Mouse (Mus musculus) hindbrain, embryonic 13.5 days (tissue): ENCODE results near the gene Nmnat3. TPM values are rescaled to one million over a fixed set of nuclear protein-coding genes. Genes with fewer than 3 reads are reported as not detected.

Source experiments
- ATAC-seq: fragments of 200-750 bp; cut with Nextera tagmentation; 2 replicates; pipeline ENCODE4 v1.8.0; 2017; ENCODE audit warnings: moderate TSS enrichment; ENCODE audit not compliant: low FRiP score
- H3K27ac ChIP-seq: fragments of 300-500 bp; sonication (generic); 2 replicates; pipeline ENCODE4 v1.5.1; 2015; ENCODE audit warnings: inconsistent platforms, mild to moderate bottlenecking, moderate library complexity
- H3K27me3 ChIP-seq: fragments of 300-500 bp; sonication (generic); 2 replicates; pipeline ENCODE4 v1.6.1; 2015; ENCODE audit warnings: mild to moderate bottlenecking, inconsistent platforms
- H3K36me3 ChIP-seq: fragments of 300-500 bp; sonication (generic); 2 replicates; pipeline ENCODE4 v1.6.1; 2015; ENCODE audit warnings: mild to moderate bottlenecking, inconsistent platforms
- H3K4me1 ChIP-seq: fragments of 300-500 bp; sonication (generic); replicated peaks from 2 replicates; pipeline ENCODE4 v1.6.1; 2015; ENCODE audit warnings: inconsistent platforms
- H3K4me2 ChIP-seq: fragments of 300-500 bp; sonication (generic); 2 replicates; pipeline ENCODE4 v1.6.1; 2015; ENCODE audit warnings: inconsistent platforms, mild to moderate bottlenecking, moderate library complexity
- H3K4me3 ChIP-seq: fragments of 300-500 bp; sonication (generic); 2 replicates; pipeline ENCODE4 v1.5.1; 2015; ENCODE audit warnings: mild to moderate bottlenecking, inconsistent platforms
- H3K9ac ChIP-seq: fragments of 300-500 bp; sonication (generic); 2 replicates; pipeline ENCODE4 v1.6.1; 2015; ENCODE audit warnings: mild to moderate bottlenecking, inconsistent platforms
- H3K9me3 ChIP-seq: fragments of 300-500 bp; sonication (generic); 2 replicates; pipeline ENCODE4 v1.6.1; 2016; ENCODE audit warnings: inconsistent platforms
- WGBS: fragments of 180-500 bp; shearing (Covaris S2); methylation state at CpG from one replicate; pipeline ENCODE4 v1.1.7; 2015; 5-methylcytosine and 5-hydroxymethylcytosine counted together
- polyA plus RNA-seq: library from polyadenylated mRNA; unstranded; fragments of >200 nt; fragmentation: Nextera tagmentation; extraction: Ambion mirVana; gene quantifications from 2 replicates; pipeline ENCODE4 v1.2.1, GENCODE M21; 2015

The Nmnat3 gene
- polyA plus RNA-seq, 1 experiment from 2014 or later = 1.4 TPM

- no peak for ATAC-seq
Observed at GRCm38 (mm10) chr9:98415427-98415826, 128.2 kb downstream of the Nmnat3 start.

GRCm38 (mm10) chr9:98417919-98418318 is 130.7 kb downstream of the Nmnat3 start:
- no peak for ATAC-seq

More at GRCm38 (mm10) chr9:98415427-98415826, 128.2 kb downstream of the Nmnat3 start:
- Histone ChIP-seq H3K9me3 (no peaks in the 10 kb centered on the region), H3K4me3 (no peak overlapping the region), H3K4me2 (no peak overlapping the region), H3K27me3 (peaks cover 10% of the 10 kb centered on the region; the same call in 1 of the 2 replicates), H3K36me3 (no peaks in the 10 kb centered on the region), H3K9ac (no peak overlapping the region), H3K27ac (no peak overlapping the region), H3K4me1 (no peaks in the 10 kb centered on the region)
- 86% methylated on average over 4 of the region's 4 CpGs for WGBS

GRCm38 (mm10) chr9:98418346-98418745 is 131.1 kb downstream of the Nmnat3 start:
- H3K4me1 ChIP-seq = no peaks in the 10 kb centered on the region
- ATAC-seq = no peak
- 95% methylated on average over 3 of the region's 3 CpGs for WGBS
- H3K9ac ChIP-seq = no peak overlapping the region
- no peaks in the 10 kb centered on the region for H3K9me3 ChIP-seq
- H3K27ac ChIP-seq = no peak overlapping the region
- no peak overlapping the region for H3K4me3 ChIP-seq
- H3K4me2 ChIP-seq = no peak overlapping the region
- no peaks in the 10 kb centered on the region for H3K36me3 ChIP-seq
- peaks cover 29% of the 10 kb centered on the region for H3K27me3 ChIP-seq

More at GRCm38 (mm10) chr9:98417919-98418318, 130.7 kb downstream of the Nmnat3 start:
- no peaks in the 10 kb centered on the region for H3K4me1 ChIP-seq
- H3K4me3 ChIP-seq = no peak overlapping the region
- H3K9ac ChIP-seq = no peak overlapping the region
- 46% methylated on average over 7 of the region's 7 CpGs for WGBS
- peaks cover 25% of the 10 kb centered on the region for H3K27me3 ChIP-seq
- no peak overlapping the region for H3K4me2 ChIP-seq
- no peaks in the 10 kb centered on the region for H3K9me3 ChIP-seq
- H3K36me3 ChIP-seq = no peaks in the 10 kb centered on the region
- H3K27ac ChIP-seq = no peak overlapping the region

- WGBS = 85% methylated on average over 1 of the region's 1 CpGs
- Histone ChIP-seq H3K9ac (no peak overlapping the region), H3K27me3 (peaks cover 39% of the 10 kb centered on the region), H3K4me1 (peaks cover 23% of the 10 kb centered on the region), H3K27ac (no peak overlapping the region), H3K4me3 (no peak overlapping the region), H3K9me3 (no peaks in the 10 kb centered on the region), H3K36me3 (no peaks in the 10 kb centered on the region), H3K4me2 (no peak overlapping the region)
- no peak for ATAC-seq
Observed at GRCm38 (mm10) chr9:98420666-98421065, 133.4 kb downstream of the Nmnat3 start.

GRCm38 (mm10) chr9:98421903-98422302 is 134.7 kb downstream of the Nmnat3 start:
- H3K9me3 ChIP-seq = no peaks in the 10 kb centered on the region
- WGBS = 59% methylated on average over 3 of the region's 3 CpGs
- H3K27ac ChIP-seq = no peak overlapping the region
- H3K4me2 ChIP-seq = no peak overlapping the region
- no peak for ATAC-seq
- no peak overlapping the region for H3K4me3 ChIP-seq
- no peaks in the 10 kb centered on the region for H3K36me3 ChIP-seq
- peaks cover 44% of the 10 kb centered on the region for H3K27me3 ChIP-seq
- peaks cover 33% of the 10 kb centered on the region for H3K4me1 ChIP-seq
- no peak overlapping the region for H3K9ac ChIP-seq

GRCm38 (mm10) chr9:98422656-98423055 is 135.4 kb downstream of the Nmnat3 start, which contains the start of gene Rbp1:
Gene Rbp1 (plus strand): TSS chr9:98422961.
- 86% methylated on average over 5 of the region's 5 CpGs for WGBS
- H3K9ac ChIP-seq = no peak within 1 kb of the TSS

GRCm38 (mm10) chr9:98423691-98424090 is 136.5 kb downstream of the Nmnat3 start:
- peaks cover 48% of the 10 kb centered on the region for H3K4me1 ChIP-seq
- H3K4me2 ChIP-seq = peak overlapping the region; percentile 82
- no peak overlapping the region; the same call in 1 of the 2 replicates for H3K4me3 ChIP-seq
- H3K27ac ChIP-seq = no peak overlapping the region
- no peaks in the 10 kb centered on the region for H3K36me3 ChIP-seq
- peaks cover 53% of the 10 kb centered on the region for H3K27me3 ChIP-seq
- no peak for ATAC-seq
- H3K9ac ChIP-seq = no peak overlapping the region
- H3K9me3 ChIP-seq = no peaks in the 10 kb centered on the region
- 9% methylated on average over 4 of the region's 4 CpGs for WGBS

More at GRCm38 (mm10) chr9:98422656-98423055, 135.4 kb downstream of the Nmnat3 start, which contains the start of gene Rbp1:
- ATAC-seq = no peak
- Histone ChIP-seq H3K27me3 (peaks cover 51% of the 10 kb centered on the region), H3K27ac (no peak within 1 kb of the TSS), H3K4me2 (peak within 1 kb of the TSS; percentile 82), H3K4me3 (no peak within 1 kb of the TSS), H3K36me3 (no peaks in the 10 kb centered on the region), H3K9me3 (no peaks in the 10 kb centered on the region), H3K4me1 (peaks cover 41% of the 10 kb centered on the region)

GRCm38 (mm10) chr9:98424291-98424690 is 137.1 kb downstream of the Nmnat3 start:
- WGBS = 3% methylated on average over 8 of the region's 8 CpGs
- peak overlapping the region; percentile 55; the same call in 1 of the 2 replicates for H3K27ac ChIP-seq
- peaks cover 54% of the 10 kb centered on the region for H3K4me1 ChIP-seq
- peak overlapping the region; percentile 52 for H3K4me3 ChIP-seq
- H3K9ac ChIP-seq = peak overlapping the region; percentile 80
- peak overlapping the region; percentile 82 for H3K4me2 ChIP-seq
- no peak for ATAC-seq
- H3K27me3 ChIP-seq = peaks cover 54% of the 10 kb centered on the region
- no peaks in the 10 kb centered on the region for H3K36me3 ChIP-seq
- no peaks in the 10 kb centered on the region for H3K9me3 ChIP-seq

GRCm38 (mm10) chr9:98424725-98425210 is 137.5 kb downstream of the Nmnat3 start:
- WGBS = under 1% methylated on average over 42 of the region's 42 CpGs
- ATAC-seq = peak; percentile 65
- peak overlapping the region; percentile 80 for H3K9ac ChIP-seq
- H3K4me3 ChIP-seq = peak overlapping the region; percentile 52
- H3K4me2 ChIP-seq = peak overlapping the region; percentile 82
- H3K27ac ChIP-seq = peak overlapping the region; percentile 55
- no peaks in the 10 kb centered on the region for H3K9me3 ChIP-seq
- peaks cover 53% of the 10 kb centered on the region for H3K27me3 ChIP-seq
- no peaks in the 10 kb centered on the region for H3K36me3 ChIP-seq
- peaks cover 59% of the 10 kb centered on the region for H3K4me1 ChIP-seq

GRCm38 (mm10) chr9:98425351-98425880 is 138.2 kb downstream of the Nmnat3 start:
- Histone ChIP-seq H3K4me3 (peak overlapping the region; percentile 52), H3K4me2 (peak overlapping the region; percentile 82), H3K36me3 (no peaks in the 10 kb centered on the region), H3K4me1 (peaks cover 62% of the 10 kb centered on the region), H3K9ac (peak overlapping the region; percentile 39), H3K27ac (0 out of 2 replicates have a peak overlapping the region, but pooled peaks have one; percentile 55), H3K9me3 (no peaks in the 10 kb centered on the region), H3K27me3 (peaks cover 53% of the 10 kb centered on the region)
- WGBS = 7% methylated on average over 19 of the region's 19 CpGs
- ATAC-seq = no peak

- no peak for ATAC-seq
- H3K9me3 ChIP-seq = no peaks in the 10 kb centered on the region
- peaks cover 48% of the 10 kb centered on the region for H3K27me3 ChIP-seq
- peak overlapping the region; percentile 82 for H3K4me2 ChIP-seq
- no peak overlapping the region for H3K4me3 ChIP-seq
- H3K9ac ChIP-seq = no peak overlapping the region
- H3K36me3 ChIP-seq = no peaks in the 10 kb centered on the region
- peaks cover 71% of the 10 kb centered on the region for H3K4me1 ChIP-seq
- 78% methylated on average over 4 of the region's 4 CpGs for WGBS
- H3K27ac ChIP-seq = no peak overlapping the region
Observed at GRCm38 (mm10) chr9:98427906-98428517, 140.8 kb downstream of the Nmnat3 start.

GRCm38 (mm10) chr9:98428783-98429182 is 141.5 kb downstream of the Nmnat3 start:
- H3K9me3 ChIP-seq = no peaks in the 10 kb centered on the region
- H3K27me3 ChIP-seq = peaks cover 43% of the 10 kb centered on the region
- ATAC-seq = no peak
- 64% methylated on average over 8 of the region's 8 CpGs for WGBS
- H3K4me2 ChIP-seq = peak overlapping the region; percentile 21; the same call in 1 of the 2 replicates
- H3K9ac ChIP-seq = no peak overlapping the region
- H3K4me1 ChIP-seq = peaks cover 70% of the 10 kb centered on the region
- H3K36me3 ChIP-seq = no peaks in the 10 kb centered on the region
- H3K27ac ChIP-seq = no peak overlapping the region; the same call in none of the 2 replicates
- no peak overlapping the region for H3K4me3 ChIP-seq
